Mouse (Mus musculus): Measurements from ENCODE around the gene Fmnl1. TPM values are rescaled to one million over a fixed set of nuclear protein-coding genes. Genes with fewer than 3 reads are reported as not detected.
"Not testable (repeated sequence)": the region's sequence is repeated elsewhere in the genome, so short reads cannot be mapped to it uniquely, and the experiment has no call there.

Gene Fmnl1
- polyA plus RNA-seq, 1 experiment from 2014 or later: 7.5 TPM

- under 1% methylated on average over 45 of the region's 45 CpGs for WGBS
- Histone ChIP-seq H3K4me1 (peaks cover 4% of the 10 kb centered on the region; the same call in 1 of the 2 replicates), H3K9me3 (no peaks in the 10 kb centered on the region), H3K4me2 (peak within 1 kb of the TSS; percentile 93), H3K36me3 (replicated peaks) (peaks cover 4% of the 10 kb centered on the region; the same call in 1 of the 2 replicates), H3K4me3 (peak within 1 kb of the TSS; percentile 53), H3K27ac (peak within 1 kb of the TSS; percentile 66), H3K9ac (peak within 1 kb of the TSS; percentile 54), H3K27me3 (replicated peaks) (0 out of 2 replicates have a peak, but pooled peaks cover 2% of the 10 kb centered on the region)
- ATAC-seq (replicated peaks): peak; percentile 93
These were observed 47.0 kb downstream of the Fmnl1 start, which contains the start of gene Spata32 for GRCm38 (mm10) chr11:103217790-103218516. Gene Spata32, minus strand, starts transcription at chr11:103218432.

- Histone ChIP-seq H3K27ac (peak overlapping the region; percentile 66), H3K36me3 (replicated peaks) (peaks cover 4% of the 10 kb centered on the region; the same call in 1 of the 2 replicates), H3K9me3 (no peaks in the 10 kb centered on the region), H3K27me3 (replicated peaks) (0 out of 2 replicates have a peak, but pooled peaks cover 2% of the 10 kb centered on the region), H3K9ac (peak overlapping the region; percentile 54), H3K4me2 (peak overlapping the region; percentile 93), H3K4me3 (peak overlapping the region; percentile 53), H3K4me1 (peaks cover 4% of the 10 kb centered on the region; the same call in 1 of the 2 replicates)
- ATAC-seq (replicated peaks): peak; percentile 44
- WGBS: 18% methylated on average over 6 of the region's 6 CpGs
These were observed 47.6 kb downstream of the Fmnl1 start for GRCm38 (mm10) chr11:103218517-103218901.

GRCm38 (mm10) chr11:103219259-103219658 is 48.4 kb downstream of the Fmnl1 start:
- H3K4me2 ChIP-seq: no peak overlapping the region
- peaks cover 4% of the 10 kb centered on the region; the same call in 1 of the 2 replicates for H3K4me1 ChIP-seq
- 0 out of 2 replicates have a peak, but pooled peaks cover 2% of the 10 kb centered on the region for H3K27me3 ChIP-seq (replicated peaks)
- H3K4me3 ChIP-seq: no peak overlapping the region
- H3K9ac ChIP-seq: no peak overlapping the region
- 90% methylated on average over 5 of the region's 5 CpGs for WGBS
- peaks cover 4% of the 10 kb centered on the region; the same call in 1 of the 2 replicates for H3K36me3 ChIP-seq (replicated peaks)
- no peak overlapping the region for H3K27ac ChIP-seq
- no peaks in the 10 kb centered on the region for H3K9me3 ChIP-seq
- ATAC-seq (replicated peaks): no peak

DNA sequence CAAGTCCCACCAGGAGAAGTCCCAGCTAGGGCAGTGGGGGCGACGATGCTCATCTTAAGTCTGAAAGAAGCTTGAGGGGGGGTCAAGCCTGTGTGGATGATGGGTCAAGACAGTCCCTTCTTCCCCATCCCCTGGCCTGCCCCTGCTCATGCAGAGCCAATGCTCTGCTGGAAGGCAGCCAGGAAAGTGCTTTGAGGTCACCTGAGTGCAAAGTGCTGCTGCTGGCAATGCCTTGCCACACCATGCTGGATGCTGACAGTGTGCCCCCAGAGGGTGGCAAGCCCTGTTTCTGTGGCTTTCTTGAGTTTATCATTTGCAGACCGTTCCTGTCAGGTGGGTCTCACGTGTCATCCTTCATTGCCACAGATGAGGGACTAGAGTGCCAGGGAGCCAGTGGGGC is 49.1 kb downstream of the Fmnl1 start:
- Histone ChIP-seq H3K9me3 (no peaks in the 10 kb centered on the region), H3K27ac (no peak overlapping the region), H3K4me2 (no peak overlapping the region), H3K27me3 (replicated peaks) (0 out of 2 replicates have a peak, but pooled peaks cover 2% of the 10 kb centered on the region), H3K36me3 (replicated peaks) (peaks cover 6% of the 10 kb centered on the region; the same call in 1 of the 2 replicates), H3K4me3 (no peak overlapping the region), H3K9ac (no peak overlapping the region), H3K4me1 (peaks cover 4% of the 10 kb centered on the region; the same call in 1 of the 2 replicates)
- ATAC-seq (replicated peaks): no peak
- 81% methylated on average over 4 of the region's 4 CpGs for WGBS

- H3K4me3 ChIP-seq: no peak overlapping the region
- H3K27ac ChIP-seq: no peak overlapping the region
- no peak for ATAC-seq (replicated peaks)
- H3K27me3 ChIP-seq (replicated peaks): 0 out of 2 replicates have a peak, but pooled peaks cover 2% of the 10 kb centered on the region
- peaks cover 6% of the 10 kb centered on the region; the same call in 1 of the 2 replicates for H3K36me3 ChIP-seq (replicated peaks)
- H3K4me1 ChIP-seq: peaks cover 4% of the 10 kb centered on the region; the same call in 1 of the 2 replicates
- no peaks in the 10 kb centered on the region for H3K9me3 ChIP-seq
- 95% methylated on average over 6 of the region's 6 CpGs for WGBS
- no peak overlapping the region for H3K4me2 ChIP-seq
- no peak overlapping the region for H3K9ac ChIP-seq
These were observed 50.5 kb downstream of the Fmnl1 start for GRCm38 (mm10) chr11:103221437-103221836.

- H3K9ac ChIP-seq; H3K4me2 ChIP-seq; H3K4me3 ChIP-seq; H3K27ac ChIP-seq; H3K4me1 ChIP-seq; H3K36me3 ChIP-seq (replicated peaks); H3K9me3 ChIP-seq; H3K27me3 ChIP-seq (replicated peaks); ATAC-seq (replicated peaks): not testable (repeated sequence)
- 86% methylated on average over 4 of the region's 4 CpGs for WGBS
These were observed 51.8 kb downstream of the Fmnl1 start for GRCm38 (mm10) chr11:103222718-103223117.

DNA sequence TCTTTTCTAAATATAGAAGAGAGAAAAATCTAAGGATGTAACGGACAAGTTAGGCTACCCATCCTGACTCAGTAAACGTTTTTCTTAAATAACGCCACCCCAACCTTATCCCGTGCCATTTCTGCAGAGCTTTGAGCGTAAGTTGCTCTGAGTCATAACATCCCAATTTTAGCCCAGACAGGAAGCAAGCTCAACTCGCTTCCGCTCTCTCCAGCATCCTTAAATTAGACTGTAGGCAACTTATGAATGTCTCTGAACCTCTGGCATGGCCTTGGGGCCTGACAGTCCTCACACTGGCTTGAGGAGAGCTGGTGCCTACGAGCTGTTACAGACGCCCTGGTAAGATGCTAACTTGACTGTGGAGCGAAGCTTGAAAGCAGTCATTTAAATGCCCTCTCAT is 52.5 kb downstream of the Fmnl1 start:
- Histone ChIP-seq H3K9me3 (no peaks in the 10 kb centered on the region), H3K36me3 (replicated peaks) (peaks cover 9% of the 10 kb centered on the region; the same call in 1 of the 2 replicates), H3K27me3 (replicated peaks) (0 out of 2 replicates have a peak, but pooled peaks cover 2% of the 10 kb centered on the region), H3K4me3 (no peak overlapping the region), H3K4me2 (no peak overlapping the region), H3K27ac (no peak overlapping the region), H3K4me1 (peaks cover 3% of the 10 kb centered on the region; the same call in 1 of the 2 replicates), H3K9ac (no peak overlapping the region)
- 88% methylated on average over 10 of the region's 10 CpGs for WGBS
- ATAC-seq (replicated peaks): no peak

DNA sequence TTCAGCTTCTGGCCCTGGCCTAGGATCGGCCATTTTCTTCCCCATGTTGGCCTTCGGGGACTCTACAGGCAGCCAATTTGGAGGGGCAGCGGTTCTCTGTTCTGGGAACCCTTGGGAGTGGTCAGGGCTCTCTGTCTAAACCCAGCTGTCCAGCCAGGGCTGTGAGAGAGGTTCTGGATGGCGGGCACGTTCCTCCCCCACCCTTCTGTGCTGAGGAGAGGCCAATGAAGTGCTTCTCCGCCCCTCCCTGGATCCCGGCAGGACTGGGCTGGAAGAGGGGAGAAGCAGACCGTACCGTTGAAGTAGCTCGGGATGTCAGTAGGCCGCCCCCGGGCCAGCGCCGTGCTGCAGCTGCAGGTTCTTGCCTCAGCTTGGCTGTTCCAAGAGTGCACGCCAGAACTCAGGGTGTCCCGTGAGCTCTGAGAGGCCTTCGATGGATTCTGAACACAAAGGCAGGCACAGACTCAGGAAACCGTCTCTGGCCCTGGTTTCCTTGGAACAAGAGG is 53.1 kb downstream of the Fmnl1 start:
- Histone ChIP-seq H3K27ac (no peak overlapping the region), H3K4me3 (no peak overlapping the region), H3K9me3 (no peaks in the 10 kb centered on the region), H3K9ac (no peak overlapping the region), H3K27me3 (replicated peaks) (0 out of 2 replicates have a peak, but pooled peaks cover 2% of the 10 kb centered on the region), H3K4me1 (no peaks in the 10 kb centered on the region), H3K4me2 (no peak overlapping the region), H3K36me3 (replicated peaks) (peaks cover 10% of the 10 kb centered on the region; the same call in 1 of the 2 replicates)
- 66% methylated on average over 18 of the region's 18 CpGs for WGBS
- ATAC-seq (replicated peaks): no peak

GRCm38 (mm10) chr11:103229608-103230007 is 58.7 kb downstream of the Fmnl1 start:
- 99% methylated on average over 2 of the region's 2 CpGs for WGBS
- no peak overlapping the region for H3K4me2 ChIP-seq
- H3K4me1 ChIP-seq: no peaks in the 10 kb centered on the region; the same call in 1 of the 2 replicates
- no peak overlapping the region for H3K9ac ChIP-seq
- no peak overlapping the region for H3K27ac ChIP-seq
- no peak for ATAC-seq (replicated peaks)
- no peak overlapping the region for H3K4me3 ChIP-seq
- no peaks in the 10 kb centered on the region for H3K9me3 ChIP-seq
- peaks cover 25% of the 10 kb centered on the region for H3K36me3 ChIP-seq (replicated peaks)
- H3K27me3 ChIP-seq (replicated peaks): no peaks in the 10 kb centered on the region

GRCm38 (mm10) chr11:103230626-103231025 is 59.7 kb downstream of the Fmnl1 start:
- Histone ChIP-seq H3K27me3 (replicated peaks) (no peaks in the 10 kb centered on the region), H3K4me3 (no peak overlapping the region), H3K9ac (no peak overlapping the region), H3K4me2 (no peak overlapping the region), H3K9me3 (no peaks in the 10 kb centered on the region), H3K4me1 (no peaks in the 10 kb centered on the region; the same call in 1 of the 2 replicates), H3K36me3 (replicated peaks) (peaks cover 22% of the 10 kb centered on the region), H3K27ac (no peak overlapping the region)
- no peak for ATAC-seq (replicated peaks)
- WGBS: 91% methylated on average over 19 of the region's 19 CpGs

GRCm38 (mm10) chr11:103231367-103231766 is 60.5 kb downstream of the Fmnl1 start:
- Histone ChIP-seq H3K36me3 (replicated peaks) (peaks cover 22% of the 10 kb centered on the region), H3K27ac (no peak overlapping the region), H3K9ac (no peak overlapping the region), H3K27me3 (replicated peaks) (no peaks in the 10 kb centered on the region), H3K4me2 (no peak overlapping the region), H3K4me3 (no peak overlapping the region), H3K9me3 (no peaks in the 10 kb centered on the region), H3K4me1 (no peaks in the 10 kb centered on the region; the same call in 1 of the 2 replicates)
- no peak for ATAC-seq (replicated peaks)
- 95% methylated on average over 7 of the region's 7 CpGs for WGBS

GRCm38 (mm10) chr11:103232966-103233365 is 62.1 kb downstream of the Fmnl1 start:
- H3K4me1 ChIP-seq: no peaks in the 10 kb centered on the region; the same call in 1 of the 2 replicates
- H3K9me3 ChIP-seq: no peaks in the 10 kb centered on the region
- no peak for ATAC-seq (replicated peaks)
- H3K4me3 ChIP-seq: no peak overlapping the region
- H3K36me3 ChIP-seq (replicated peaks): peaks cover 19% of the 10 kb centered on the region
- H3K4me2 ChIP-seq: no peak overlapping the region
- 34% methylated on average over 7 of the region's 7 CpGs for WGBS
- no peak overlapping the region for H3K9ac ChIP-seq
- H3K27ac ChIP-seq: no peak overlapping the region
- H3K27me3 ChIP-seq (replicated peaks): no peaks in the 10 kb centered on the region
